Mouse (Mus musculus) stomach, postnatal 0 days (tissue): ENCODE results near the gene Adnp.

ENCODE experiments used
- CTCF ChIP-seq: IDR thresholded peaks from 2 replicates; pipeline ENCODE4 v1.5.1; 2016; ENCODE audit warnings: antibody characterized with exemption, low read depth, mild to moderate bottlenecking, moderate library complexity
- EP300 ChIP-seq: optimal IDR thresholded peaks from 2 replicates; pipeline ENCODE3; 2016; ENCODE audit warnings: antibody characterized with exemption

- peak; percentile 60 for TF ChIP-seq CTCF
- no peak for TF ChIP-seq EP300
Measured at GRCm38 (mm10) chr2:168248856-168249245, 41.9 kb upstream of the Adnp start.
